Mouse (Mus musculus) olfactory bulb, adult 2 months (tissue): ENCODE measurements around the gene Ssr3.

Source experiments
- CTCF ChIP-seq: fragments of 200-500 bp; IDR thresholded peaks from 2 replicates; pipeline ENCODE4 v1.5.1; 2012; ENCODE audit warnings: low read depth, mild to moderate bottlenecking, low read length, moderate library complexity; ENCODE audit not compliant: insufficient read depth
- POLR2A ChIP-seq: fragments of 200-500 bp; IDR thresholded peaks from 2 replicates; pipeline ENCODE4 v1.6.1; 2012; ENCODE audit warnings: mild to moderate bottlenecking, low read depth, low read length, moderate library complexity; ENCODE audit not compliant: insufficient read depth

DNA sequence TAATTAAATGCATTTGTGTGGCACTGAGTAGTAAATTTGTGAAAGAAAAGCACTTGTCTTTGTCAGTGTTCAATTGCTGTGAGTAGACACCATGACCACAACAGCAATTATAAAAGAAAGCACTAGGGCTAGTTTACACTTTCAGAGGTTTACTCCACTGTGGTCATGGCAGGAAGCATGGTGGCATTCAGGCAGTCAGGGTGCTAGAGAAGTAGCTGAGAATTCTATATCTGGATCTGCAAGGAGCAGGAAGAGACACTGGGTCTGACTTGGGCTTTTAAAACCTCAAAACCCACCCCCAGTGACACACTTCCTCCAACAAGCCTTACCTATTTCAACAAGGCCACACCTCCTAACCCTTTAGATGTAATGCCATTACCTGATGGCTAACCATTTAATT, 24.1 kb upstream of the Ssr3 start:
- TF ChIP-seq CTCF = no peak
- no peak for TF ChIP-seq POLR2A
